8 mouse cellular contexts compared by ENCODE assay signal in the genomic region with DNA sequence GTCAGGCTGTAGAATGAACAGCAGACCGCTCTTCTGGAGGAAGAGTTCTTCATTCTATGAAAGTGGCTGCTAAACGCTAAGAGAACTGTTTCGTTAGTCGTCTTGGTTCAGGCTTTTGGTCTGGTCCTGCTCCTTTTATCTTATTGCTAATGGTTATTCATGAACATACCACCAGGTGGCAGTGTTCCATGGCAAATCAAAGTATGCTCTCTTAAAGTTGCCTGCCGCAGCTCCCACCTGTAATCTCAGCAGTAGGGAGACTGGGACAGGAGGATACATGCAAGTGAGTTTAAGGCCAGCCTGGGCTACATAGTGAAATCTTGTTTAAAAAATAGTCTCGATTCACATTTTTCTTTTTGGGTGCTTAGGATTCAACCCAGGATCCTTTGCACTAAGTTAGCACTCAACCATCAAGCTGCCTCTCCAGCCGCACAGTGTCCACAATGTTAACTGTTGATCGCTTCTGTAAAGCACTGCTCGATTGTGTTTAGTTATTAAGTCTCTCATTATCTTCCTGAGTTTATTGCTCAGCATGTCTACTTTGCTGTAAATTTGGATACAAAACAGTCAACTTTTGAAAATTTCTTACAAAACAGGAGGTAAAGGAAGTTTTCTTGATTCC. TPM values are rescaled to one million over a fixed set of nuclear protein-coding genes. Genes with fewer than 3 reads are reported as not detected.
DNase-seq lines count a peak whose midpoint lies in the region; ATAC-seq and TF ChIP-seq lines count a peak whose summit lies in the region.

No protein-coding gene starts in this region.

- no peak overlapping the region for H3K4me3 ChIP-seq in forebrain, embryonic 13.5 days
- H3K4me3 ChIP-seq in intestine, embryonic 16.5 days (ENCODE audit: low read length): no peak overlapping the region
- H3K4me3 ChIP-seq in limb, embryonic 14.5 days (replicated peaks; ENCODE audit: low read length): no peak overlapping the region
- no peak overlapping the region for H3K4me3 ChIP-seq in neural tube, embryonic 14.5 days (ENCODE audit: low read depth, low read length)

- WGBS in forebrain, embryonic 13.5 days: 39% methylated on average over 9 of the region's 9 CpGs
- 35% methylated on average over 9 of the region's 9 CpGs for WGBS in intestine, embryonic 16.5 days
- 41% methylated on average over 9 of the region's 9 CpGs for WGBS in limb, embryonic 14.5 days
- 42% methylated on average over 9 of the region's 9 CpGs for WGBS in neural tube, embryonic 14.5 days

- H3K4me2 ChIP-seq in forebrain, embryonic 13.5 days: no peak overlapping the region
- H3K4me2 ChIP-seq in intestine, embryonic 16.5 days (ENCODE audit: low read depth, low read length): no peak overlapping the region
- no peak overlapping the region for H3K4me2 ChIP-seq in limb, embryonic 14.5 days (replicated peaks; ENCODE audit: low read depth, low read length, severe bottlenecking)
- H3K4me2 ChIP-seq in neural tube, embryonic 14.5 days (ENCODE audit: low read depth, low read length): no peak overlapping the region

- no peak overlapping the region for H3K9ac ChIP-seq in forebrain, embryonic 13.5 days
- no peak overlapping the region for H3K9ac ChIP-seq in intestine, embryonic 16.5 days (ENCODE audit: low read depth, low read length)
- H3K9ac ChIP-seq in limb, embryonic 14.5 days (ENCODE audit: low read depth, low read length, severe bottlenecking): no peak overlapping the region
- no peak overlapping the region for H3K9ac ChIP-seq in neural tube, embryonic 14.5 days (replicated peaks; ENCODE audit: low read depth, low read length)

- TF ChIP-seq POLR2A in limb, embryonic 14.5 days (IDR thresholded peaks at IDR 0.05; ENCODE audit: borderline replicate concordance, extremely low read depth, insufficient read depth, insufficient read length): no peak

- no peak overlapping the region for H3K27ac ChIP-seq in forebrain, embryonic 13.5 days
- H3K27ac ChIP-seq in intestine, embryonic 16.5 days (ENCODE audit: low read length): no peak overlapping the region
- H3K27ac ChIP-seq in limb, embryonic 14.5 days (replicated peaks; ENCODE audit: low read depth, low read length): no peak overlapping the region
- no peak overlapping the region for H3K27ac ChIP-seq in neural tube, embryonic 14.5 days (ENCODE audit: low read depth, low read length)

- ATAC-seq in forebrain, embryonic 13.5 days: peak; percentile 76
- ATAC-seq in intestine, embryonic 16.5 days: 0 out of 2 replicates have a peak, but pooled peaks have one; percentile 21
- ATAC-seq in limb, embryonic 14.5 days (ENCODE audit: low FRiP score, low read depth): peak; percentile 44; the same call in 1 of the 2 replicates
- peak; percentile 77; the same call in 1 of the 2 replicates for ATAC-seq in neural tube, embryonic 14.5 days (ENCODE audit: low read depth)

- no peaks in the 10 kb centered on the region for H3K9me3 ChIP-seq in forebrain, embryonic 13.5 days (replicated peaks)
- H3K9me3 ChIP-seq in intestine, embryonic 16.5 days (ENCODE audit: control insufficient read depth, low read length): no peaks in the 10 kb centered on the region
- H3K9me3 ChIP-seq in limb, embryonic 14.5 days (ENCODE audit: control insufficient read depth, low read length): no peaks in the 10 kb centered on the region
- H3K9me3 ChIP-seq in neural tube, embryonic 14.5 days (ENCODE audit: control insufficient read depth, low read length): no peaks in the 10 kb centered on the region

- H3K27me3 ChIP-seq in forebrain, embryonic 13.5 days: no peaks in the 10 kb centered on the region
- H3K27me3 ChIP-seq in intestine, embryonic 16.5 days (replicated peaks; ENCODE audit: control insufficient read depth, insufficient read depth, low read length): no peaks in the 10 kb centered on the region
- H3K27me3 ChIP-seq in limb, embryonic 14.5 days (ENCODE audit: control insufficient read depth, insufficient read depth, low read length): no peaks in the 10 kb centered on the region
- H3K27me3 ChIP-seq in neural tube, embryonic 14.5 days (ENCODE audit: control insufficient read depth, insufficient read depth, low read length): no peaks in the 10 kb centered on the region

- no peaks in the 10 kb centered on the region for H3K4me1 ChIP-seq in forebrain, embryonic 13.5 days
- H3K4me1 ChIP-seq in intestine, embryonic 16.5 days (ENCODE audit: control insufficient read depth, insufficient read depth, low read length): no peaks in the 10 kb centered on the region
- no peaks in the 10 kb centered on the region for H3K4me1 ChIP-seq in limb, embryonic 14.5 days (ENCODE audit: control insufficient read depth, insufficient read depth, low read length)
- H3K4me1 ChIP-seq in neural tube, embryonic 14.5 days (ENCODE audit: control insufficient read depth, insufficient read depth, low read length): no peaks in the 10 kb centered on the region

- no peaks in the 10 kb centered on the region for H3K36me3 ChIP-seq in forebrain, embryonic 13.5 days (ENCODE audit: poor library complexity, severe bottlenecking)
- no peaks in the 10 kb centered on the region for H3K36me3 ChIP-seq in intestine, embryonic 16.5 days (ENCODE audit: control insufficient read depth, insufficient read depth, low read length)
- H3K36me3 ChIP-seq in limb, embryonic 14.5 days (ENCODE audit: control insufficient read depth, insufficient read depth, low read length): no peaks in the 10 kb centered on the region
- H3K36me3 ChIP-seq in neural tube, embryonic 14.5 days (ENCODE audit: control insufficient read depth, insufficient read depth, low read length): no peaks in the 10 kb centered on the region

- peak; percentile 42 for DNase-seq in urinary bladder, postnatal 25 days (ENCODE audit: low spot score)
- DNase-seq in urinary bladder, postnatal 4 days (ENCODE audit: low spot score in 2 of 2): no peak
- DNase-seq in c-Kit-positive CD71-positive TER-119-negative erythroid progenitor cells, embryonic 14.5 days (ENCODE audit: low read depth): peak; percentile 40
- peak; percentile 67 for DNase-seq in limb, embryonic 14.5 days (ENCODE audit: low spot score)
- DNase-seq in Muller cell, postnatal 12 days (ENCODE audit: inconsistent ontology term): no peak

RNA-seq across cellular contexts. Expression of a gene that starts 35.6 kb away (rescaled TPM):
- 38.7 and 40.4 TPM in 2 replicates for polyA plus RNA-seq in forebrain, embryonic 13.5 days (2015; fragmentation: Nextera tagmentation; extraction: Ambion mirVana)
- polyA plus RNA-seq in intestine, embryonic 16.5 days (2015; fragmentation: Nextera tagmentation; extraction: Ambion mirVana): 113 and 120 TPM in 2 replicates
- 32.5 and 37.5 TPM in 2 replicates for polyA plus RNA-seq in limb, embryonic 14.5 days (2012; rRNA removed)
- polyA plus RNA-seq in limb, embryonic 14.5 days (2014; fragmentation: Nextera tagmentation; extraction: Ambion mirVana): 51.7 and 54.1 TPM in 2 replicates
- 40.8 and 50.6 TPM in 2 replicates for polyA plus RNA-seq in neural tube, embryonic 14.5 days (2014; fragmentation: Nextera tagmentation; extraction: Ambion mirVana)

RNA-seq across cellular contexts. Expression of a gene that starts 36.0 kb away (rescaled TPM):
- 15.0 and 15.2 TPM in 2 replicates for polyA plus RNA-seq in forebrain, embryonic 13.5 days (2015; fragmentation: Nextera tagmentation; extraction: Ambion mirVana)
- polyA plus RNA-seq in intestine, embryonic 16.5 days (2015; fragmentation: Nextera tagmentation; extraction: Ambion mirVana): 18.1 and 19.9 TPM in 2 replicates
- 15.7 and 18.7 TPM in 2 replicates for polyA plus RNA-seq in limb, embryonic 14.5 days (2012; rRNA removed)
- polyA plus RNA-seq in limb, embryonic 14.5 days (2014; fragmentation: Nextera tagmentation; extraction: Ambion mirVana): 24.7 and 26.8 TPM in 2 replicates
- 5.6 and 7.1 TPM in 2 replicates for polyA plus RNA-seq in neural tube, embryonic 14.5 days (2014; fragmentation: Nextera tagmentation; extraction: Ambion mirVana)

Comparison
In these comparisons a context has a peak if more than half of its experiments do, and no peak if none do; other contexts are left out.
1. DNase-seq: peak in urinary bladder, postnatal 25 days (single experiment), c-Kit-positive CD71-positive TER-119-negative erythroid progenitor cells, embryonic 14.5 days (single experiment) and limb, embryonic 14.5 days (single experiment); none in urinary bladder, postnatal 4 days (0 of 2) and Muller cell, postnatal 12 days (single experiment).
2. ATAC-seq: peak in every context shown above with its lines; median percentile 77 in neural tube, embryonic 14.5 days; 76 in forebrain, embryonic 13.5 days; 44 in limb, embryonic 14.5 days; 21 in intestine, embryonic 16.5 days.